Mouse (Mus musculus): ENCODE results near the gene Ap5z1. TPM values are rescaled to one million over a fixed set of nuclear protein-coding genes. Genes with fewer than 3 reads are reported as not detected.

Ap5z1 gene
- polyA plus RNA-seq, 2 experiments = 8.8 to 23.2 TPM

GRCm38 (mm10) chr5:142468375-142468774, 4.6 kb downstream of the Ap5z1 start:
- H3K27ac ChIP-seq (replicated peaks; ENCODE audit: low read depth, low read length) = no peak overlapping the region
- no peak overlapping the region for H3K9ac ChIP-seq (ENCODE audit: low read depth, low read length, severe bottlenecking)
- ATAC-seq (ENCODE audit: low FRiP score, low read depth) (no peak), DNase-seq (ENCODE audit: low spot score) (no peak)
- no peak overlapping the region for H3K4me2 ChIP-seq (replicated peaks; ENCODE audit: low read depth, low read length, severe bottlenecking)
- no peaks in the 10 kb centered on the region for H3K27me3 ChIP-seq (ENCODE audit: control insufficient read depth, insufficient read depth, low read length)
- no peaks in the 10 kb centered on the region for H3K9me3 ChIP-seq (ENCODE audit: control insufficient read depth, low read length)
- TF ChIP-seq POLR2A (IDR thresholded peaks at IDR 0.05; ENCODE audit: borderline replicate concordance, extremely low read depth, insufficient read depth, insufficient read length) = no peak
- WGBS = 91% methylated on average over 13 of the region's 13 CpGs
- peaks cover 5% of the 10 kb centered on the region; the same call in 1 of the 2 replicates for H3K4me1 ChIP-seq (ENCODE audit: control insufficient read depth, insufficient read depth, low read length)
- peaks cover 25% of the 10 kb centered on the region; the same call in 1 of the 2 replicates for H3K36me3 ChIP-seq (ENCODE audit: control insufficient read depth, insufficient read depth, low read length)
- no peak overlapping the region for H3K4me3 ChIP-seq (replicated peaks; ENCODE audit: low read length)

- Histone ChIP-seq H3K9ac (ENCODE audit: low read depth, low read length, severe bottlenecking) (no peak overlapping the region), H3K36me3 (ENCODE audit: control insufficient read depth, insufficient read depth, low read length) (peaks cover 25% of the 10 kb centered on the region; the same call in 1 of the 2 replicates), H3K9me3 (ENCODE audit: control insufficient read depth, low read length) (no peaks in the 10 kb centered on the region), H3K4me2 (replicated peaks; ENCODE audit: low read depth, low read length, severe bottlenecking) (no peak overlapping the region), H3K4me3 (replicated peaks; ENCODE audit: low read length) (no peak overlapping the region), H3K27ac (replicated peaks; ENCODE audit: low read depth, low read length) (no peak overlapping the region), H3K27me3 (ENCODE audit: control insufficient read depth, insufficient read depth, low read length) (no peaks in the 10 kb centered on the region), H3K4me1 (ENCODE audit: control insufficient read depth, insufficient read depth, low read length) (peaks cover under 1% of the 10 kb centered on the region; the same call in 1 of the 2 replicates)
- TF ChIP-seq POLR2A (IDR thresholded peaks at IDR 0.05; ENCODE audit: borderline replicate concordance, extremely low read depth, insufficient read depth, insufficient read length) = no peak
- no peak for ATAC-seq (ENCODE audit: low FRiP score, low read depth)
- DNase-seq (ENCODE audit: low spot score) = no peak
- 84% methylated on average over 11 of the region's 11 CpGs for WGBS
Measured at GRCm38 (mm10) chr5:142469796-142470195, 6.1 kb downstream of the Ap5z1 start.

GRCm38 (mm10) chr5:142473696-142474095, 10.0 kb downstream of the Ap5z1 start:
- no peaks in the 10 kb centered on the region for H3K27me3 ChIP-seq (ENCODE audit: control insufficient read depth, insufficient read depth, low read length)
- no peak for TF ChIP-seq POLR2A (IDR thresholded peaks at IDR 0.05; ENCODE audit: borderline replicate concordance, extremely low read depth, insufficient read depth, insufficient read length)
- H3K4me3 ChIP-seq (replicated peaks; ENCODE audit: low read length) = no peak overlapping the region
- H3K9me3 ChIP-seq (ENCODE audit: control insufficient read depth, low read length) = no peaks in the 10 kb centered on the region
- DNase-seq (ENCODE audit: low spot score) = no peak
- no peak overlapping the region for H3K4me2 ChIP-seq (replicated peaks; ENCODE audit: low read depth, low read length, severe bottlenecking)
- no peak for ATAC-seq (ENCODE audit: low FRiP score, low read depth)
- no peaks in the 10 kb centered on the region for H3K4me1 ChIP-seq (ENCODE audit: control insufficient read depth, insufficient read depth, low read length)
- no peak overlapping the region for H3K27ac ChIP-seq (replicated peaks; ENCODE audit: low read depth, low read length)
- WGBS = 71% methylated on average over 10 of the region's 10 CpGs
- H3K36me3 ChIP-seq (ENCODE audit: control insufficient read depth, insufficient read depth, low read length) = peaks cover 17% of the 10 kb centered on the region; the same call in 1 of the 2 replicates
- H3K9ac ChIP-seq (ENCODE audit: low read depth, low read length, severe bottlenecking) = no peak overlapping the region

GRCm38 (mm10) chr5:142475669-142476068, 11.9 kb downstream of the Ap5z1 start:
- Histone ChIP-seq H3K4me1 (ENCODE audit: control insufficient read depth, insufficient read depth, low read length) (0 out of 2 replicates have a peak, but pooled peaks cover 3% of the 10 kb centered on the region), H3K9me3 (ENCODE audit: control insufficient read depth, low read length) (no peaks in the 10 kb centered on the region), H3K27me3 (ENCODE audit: control insufficient read depth, insufficient read depth, low read length) (no peaks in the 10 kb centered on the region), H3K9ac (ENCODE audit: low read depth, low read length, severe bottlenecking) (peak overlapping the region; percentile 7; the same call in 1 of the 2 replicates), H3K4me3 (replicated peaks; ENCODE audit: low read length) (no peak overlapping the region), H3K4me2 (replicated peaks; ENCODE audit: low read depth, low read length, severe bottlenecking) (no peak overlapping the region), H3K27ac (replicated peaks; ENCODE audit: low read depth, low read length) (no peak overlapping the region), H3K36me3 (ENCODE audit: control insufficient read depth, insufficient read depth, low read length) (peaks cover 8% of the 10 kb centered on the region; the same call in 1 of the 2 replicates)
- TF ChIP-seq POLR2A (IDR thresholded peaks at IDR 0.05; ENCODE audit: borderline replicate concordance, extremely low read depth, insufficient read depth, insufficient read length) = no peak
- DNase-seq (ENCODE audit: low spot score) (no peak), ATAC-seq (ENCODE audit: low FRiP score, low read depth) (no peak)
- 74% methylated on average over 7 of the region's 7 CpGs for WGBS

- DNase-seq (ENCODE audit: low spot score) (no peak), ATAC-seq (ENCODE audit: low FRiP score, low read depth) (no peak)
- H3K9ac ChIP-seq (ENCODE audit: low read depth, low read length, severe bottlenecking) = no peak overlapping the region
- H3K9me3 ChIP-seq (ENCODE audit: control insufficient read depth, low read length) = no peaks in the 10 kb centered on the region
- no peak overlapping the region for H3K27ac ChIP-seq (replicated peaks; ENCODE audit: low read depth, low read length)
- WGBS = 89% methylated on average over 12 of the region's 12 CpGs
- H3K4me1 ChIP-seq (ENCODE audit: control insufficient read depth, insufficient read depth, low read length) = 0 out of 2 replicates have a peak, but pooled peaks cover 3% of the 10 kb centered on the region
- no peaks in the 10 kb centered on the region for H3K27me3 ChIP-seq (ENCODE audit: control insufficient read depth, insufficient read depth, low read length)
- peaks cover 3% of the 10 kb centered on the region; the same call in 1 of the 2 replicates for H3K36me3 ChIP-seq (ENCODE audit: control insufficient read depth, insufficient read depth, low read length)
- TF ChIP-seq POLR2A (IDR thresholded peaks at IDR 0.05; ENCODE audit: borderline replicate concordance, extremely low read depth, insufficient read depth, insufficient read length) = no peak
- no peak overlapping the region for H3K4me3 ChIP-seq (replicated peaks; ENCODE audit: low read length)
- no peak overlapping the region for H3K4me2 ChIP-seq (replicated peaks; ENCODE audit: low read depth, low read length, severe bottlenecking)
Measured at GRCm38 (mm10) chr5:142477346-142477745, 13.6 kb downstream of the Ap5z1 start.
